Mouse (Mus musculus): Measurements from ENCODE around the gene Rflna.

- TF ChIP-seq CTCF (IDR thresholded peaks at IDR 0.05; ENCODE audit: low read depth, low read length) (no peak), POLR2A (IDR thresholded peaks at IDR 0.05; ENCODE audit: borderline replicate concordance, low read depth, low read length) (no peak)
These were observed 53.9 kb downstream of the Rflna start for GRCm38 (mm10) chr5:125056696-125057554.
